Mouse (Mus musculus) thymus, postnatal 14 days (tissue): Measurements from ENCODE around the gene 1700012B09Rik.

Experiments
- DNase-seq: peaks from one replicate; pipeline ENCODE4 v3.0.0; 2021

Gene 1700012B09Rik

DNA sequence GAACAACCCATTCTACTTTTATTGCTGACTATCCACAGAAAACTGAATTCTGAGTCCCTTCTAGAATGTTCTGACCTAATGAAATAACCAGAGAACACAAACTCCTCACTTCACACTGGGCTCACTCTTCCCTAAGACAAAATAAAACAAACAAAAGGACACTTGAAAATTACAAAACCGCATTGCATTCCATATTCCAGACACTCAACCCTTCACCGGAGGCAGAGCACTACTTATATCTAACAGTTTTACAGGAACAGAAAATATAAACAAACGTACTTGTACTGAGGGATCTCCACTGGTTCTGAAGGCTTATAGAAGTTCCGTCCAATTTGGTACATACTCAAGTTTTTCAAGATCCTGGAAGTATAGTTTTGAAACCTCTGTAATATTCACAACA is 42.5 kb downstream of the 1700012B09Rik start:
- no peak for DNase-seq

DNA sequence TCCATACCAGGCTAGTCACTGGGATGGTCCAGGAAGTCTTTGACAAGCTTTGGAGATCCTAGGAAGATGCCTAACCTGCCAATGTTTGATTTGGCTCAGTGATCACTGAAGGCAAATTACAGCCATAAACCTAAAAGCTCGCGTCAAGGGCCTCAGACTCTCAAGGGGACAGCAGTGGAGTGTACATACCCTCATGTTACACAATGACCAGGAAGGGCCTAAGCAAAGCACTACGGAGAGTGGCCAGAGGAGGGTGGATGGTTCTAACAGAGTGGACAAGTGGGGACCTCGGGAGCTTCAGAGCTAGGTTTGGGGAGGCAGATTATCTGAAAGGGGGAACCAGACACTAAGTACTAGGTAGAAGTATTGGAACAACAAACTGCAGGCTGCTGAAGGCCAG is 44.2 kb downstream of the 1700012B09Rik start:
- no peak for DNase-seq

DNA sequence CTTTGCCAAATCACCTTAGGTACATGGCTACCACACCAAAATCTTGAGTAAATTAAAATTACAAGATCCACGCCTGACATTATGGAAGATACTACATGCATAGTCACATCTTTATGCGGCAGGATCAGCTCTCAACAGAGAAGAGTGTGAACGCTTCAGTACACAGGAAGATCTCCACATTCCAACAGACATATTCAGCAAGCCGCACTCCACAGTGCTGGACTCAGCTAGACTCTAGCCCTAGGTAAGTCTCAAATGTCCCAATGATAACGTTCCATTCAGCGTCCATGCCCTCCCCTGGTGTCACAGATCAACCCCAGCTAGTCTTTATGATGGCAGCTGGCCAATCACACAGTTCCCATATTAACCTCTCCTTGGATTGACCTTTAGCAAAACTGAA is 44.8 kb downstream of the 1700012B09Rik start:
- DNase-seq: no peak

- no peak for DNase-seq
Observed at GRCm38 (mm10) chr9:14724755-14725420, 45.9 kb downstream of the 1700012B09Rik start.

GRCm38 (mm10) chr9:14721610-14722009 is 49.2 kb downstream of the 1700012B09Rik start:
- DNase-seq: no peak

GRCm38 (mm10) chr9:14720384-14720783 is 50.4 kb downstream of the 1700012B09Rik start:
- DNase-seq: no peak

GRCm38 (mm10) chr9:14718332-14718691 is 52.5 kb downstream of the 1700012B09Rik start:
- no peak for DNase-seq

GRCm38 (mm10) chr9:14717689-14718331 is 53.0 kb downstream of the 1700012B09Rik start:
- DNase-seq: no peak

GRCm38 (mm10) chr9:14715258-14715657 is 55.6 kb downstream of the 1700012B09Rik start:
- DNase-seq: no peak

- no peak for DNase-seq
Observed at GRCm38 (mm10) chr9:14710910-14711309, 59.9 kb downstream of the 1700012B09Rik start.
